Mouse (Mus musculus): ENCODE measurements around the gene Usp15. TPM values are rescaled to one million over a fixed set of nuclear protein-coding genes. Genes with fewer than 3 reads are reported as not detected.

Gene Usp15
- polyA plus RNA-seq, 2 experiments = 42.7 to 73.0 TPM

GRCm38 (mm10) chr10:123183243-123183642 lies 13.6 kb downstream of the Usp15 start:
- Histone ChIP-seq H3K36me3 (ENCODE audit: control insufficient read depth, insufficient read depth, low read length) (peaks cover 17% of the 10 kb centered on the region), H3K4me3 (replicated peaks; ENCODE audit: low read length) (no peak overlapping the region), H3K4me1 (ENCODE audit: control insufficient read depth, insufficient read depth, low read length) (peaks cover 13% of the 10 kb centered on the region; the same call in 1 of the 2 replicates), H3K27me3 (ENCODE audit: control insufficient read depth, insufficient read depth, low read length) (no peaks in the 10 kb centered on the region), H3K9ac (ENCODE audit: low read depth, low read length, severe bottlenecking) (no peak overlapping the region), H3K4me2 (replicated peaks; ENCODE audit: low read depth, low read length, severe bottlenecking) (no peak overlapping the region), H3K27ac (replicated peaks; ENCODE audit: low read depth, low read length) (no peak overlapping the region), H3K9me3 (ENCODE audit: control insufficient read depth, low read length) (no peaks in the 10 kb centered on the region)
- no peak for TF ChIP-seq POLR2A (IDR thresholded peaks at IDR 0.05; ENCODE audit: borderline replicate concordance, extremely low read depth, insufficient read depth, insufficient read length)
- DNase-seq (ENCODE audit: low spot score) (no peak), ATAC-seq (ENCODE audit: low FRiP score, low read depth) (no peak)
- 47% methylated on average over 7 of the region's 7 CpGs for WGBS

- DNase-seq (ENCODE audit: low spot score) = no peak
- no peak for TF ChIP-seq POLR2A (IDR thresholded peaks at IDR 0.05; ENCODE audit: borderline replicate concordance, extremely low read depth, insufficient read depth, insufficient read length)
- Histone ChIP-seq H3K4me3 (replicated peaks; ENCODE audit: low read length) (no peak overlapping the region), H3K4me1 (ENCODE audit: control insufficient read depth, insufficient read depth, low read length) (peaks cover 9% of the 10 kb centered on the region; the same call in 1 of the 2 replicates), H3K27me3 (ENCODE audit: control insufficient read depth, insufficient read depth, low read length) (no peaks in the 10 kb centered on the region), H3K9me3 (ENCODE audit: control insufficient read depth, low read length) (no peaks in the 10 kb centered on the region), H3K9ac (ENCODE audit: low read depth, low read length, severe bottlenecking) (no peak overlapping the region), H3K27ac (replicated peaks; ENCODE audit: low read depth, low read length) (no peak overlapping the region), H3K4me2 (replicated peaks; ENCODE audit: low read depth, low read length, severe bottlenecking) (no peak overlapping the region), H3K36me3 (ENCODE audit: control insufficient read depth, insufficient read depth, low read length) (peaks cover 21% of the 10 kb centered on the region)
- WGBS = 81% methylated on average over 3 of the region's 3 CpGs
- no peak for ATAC-seq (ENCODE audit: low FRiP score, low read depth)
Observed at GRCm38 (mm10) chr10:123182391-123182790, 14.4 kb downstream of the Usp15 start.

GRCm38 (mm10) chr10:123175771-123176170 lies 21.0 kb downstream of the Usp15 start:
- Histone ChIP-seq H3K4me1 (ENCODE audit: control insufficient read depth, insufficient read depth, low read length) (no peaks in the 10 kb centered on the region), H3K27ac (replicated peaks; ENCODE audit: low read depth, low read length) (no peak overlapping the region), H3K9me3 (ENCODE audit: control insufficient read depth, low read length) (no peaks in the 10 kb centered on the region), H3K4me2 (replicated peaks; ENCODE audit: low read depth, low read length, severe bottlenecking) (no peak overlapping the region), H3K9ac (ENCODE audit: low read depth, low read length, severe bottlenecking) (no peak overlapping the region), H3K27me3 (ENCODE audit: control insufficient read depth, insufficient read depth, low read length) (no peaks in the 10 kb centered on the region), H3K36me3 (ENCODE audit: control insufficient read depth, insufficient read depth, low read length) (peaks cover 48% of the 10 kb centered on the region), H3K4me3 (replicated peaks; ENCODE audit: low read length) (no peak overlapping the region)
- no peak for TF ChIP-seq POLR2A (IDR thresholded peaks at IDR 0.05; ENCODE audit: borderline replicate concordance, extremely low read depth, insufficient read depth, insufficient read length)
- no peak for ATAC-seq (ENCODE audit: low FRiP score, low read depth)
- WGBS = 77% methylated on average over 4 of the region's 4 CpGs
- DNase-seq (ENCODE audit: low spot score) = no peak

GRCm38 (mm10) chr10:123170898-123171297 lies 25.9 kb downstream of the Usp15 start:
- no peak for TF ChIP-seq POLR2A (IDR thresholded peaks at IDR 0.05; ENCODE audit: borderline replicate concordance, extremely low read depth, insufficient read depth, insufficient read length)
- 87% methylated on average over 6 of the region's 6 CpGs for WGBS

GRCm38 (mm10) chr10:123165542-123165941 lies 31.3 kb downstream of the Usp15 start:
- TF ChIP-seq POLR2A (IDR thresholded peaks at IDR 0.05; ENCODE audit: borderline replicate concordance, extremely low read depth, insufficient read depth, insufficient read length) = no peak
- no peak for DNase-seq (ENCODE audit: low spot score)
- Histone ChIP-seq H3K4me1 (ENCODE audit: control insufficient read depth, insufficient read depth, low read length) (no peaks in the 10 kb centered on the region), H3K27ac (replicated peaks; ENCODE audit: low read depth, low read length) (no peak overlapping the region), H3K27me3 (ENCODE audit: control insufficient read depth, insufficient read depth, low read length) (no peaks in the 10 kb centered on the region), H3K4me3 (replicated peaks; ENCODE audit: low read length) (no peak overlapping the region), H3K36me3 (ENCODE audit: control insufficient read depth, insufficient read depth, low read length) (peaks cover 41% of the 10 kb centered on the region), H3K9ac (ENCODE audit: low read depth, low read length, severe bottlenecking) (no peak overlapping the region), H3K9me3 (ENCODE audit: control insufficient read depth, low read length) (no peaks in the 10 kb centered on the region), H3K4me2 (replicated peaks; ENCODE audit: low read depth, low read length, severe bottlenecking) (no peak overlapping the region)
- WGBS = 94% methylated on average over 3 of the region's 3 CpGs
- no peak for ATAC-seq (ENCODE audit: low FRiP score, low read depth)

More at GRCm38 (mm10) chr10:123170898-123171297, 25.9 kb downstream of the Usp15 start:
- no peaks in the 10 kb centered on the region for H3K27me3 ChIP-seq (ENCODE audit: control insufficient read depth, insufficient read depth, low read length)
- H3K9me3 ChIP-seq (ENCODE audit: control insufficient read depth, low read length) = no peaks in the 10 kb centered on the region
- ATAC-seq (ENCODE audit: low FRiP score, low read depth) (no peak), DNase-seq (ENCODE audit: low spot score) (no peak)
- H3K27ac ChIP-seq (replicated peaks; ENCODE audit: low read depth, low read length) = no peak overlapping the region
- H3K36me3 ChIP-seq (ENCODE audit: control insufficient read depth, insufficient read depth, low read length) = peaks cover 61% of the 10 kb centered on the region
- no peak overlapping the region for H3K4me2 ChIP-seq (replicated peaks; ENCODE audit: low read depth, low read length, severe bottlenecking)
- no peaks in the 10 kb centered on the region for H3K4me1 ChIP-seq (ENCODE audit: control insufficient read depth, insufficient read depth, low read length)
- H3K4me3 ChIP-seq (replicated peaks; ENCODE audit: low read length) = no peak overlapping the region
- H3K9ac ChIP-seq (ENCODE audit: low read depth, low read length, severe bottlenecking) = no peak overlapping the region

- 73% methylated on average over 6 of the region's 6 CpGs for WGBS
- TF ChIP-seq POLR2A (IDR thresholded peaks at IDR 0.05; ENCODE audit: borderline replicate concordance, extremely low read depth, insufficient read depth, insufficient read length) = no peak
- Histone ChIP-seq H3K4me2 (replicated peaks; ENCODE audit: low read depth, low read length, severe bottlenecking) (no peak overlapping the region), H3K4me1 (ENCODE audit: control insufficient read depth, insufficient read depth, low read length) (no peaks in the 10 kb centered on the region), H3K9ac (ENCODE audit: low read depth, low read length, severe bottlenecking) (no peak overlapping the region), H3K4me3 (replicated peaks; ENCODE audit: low read length) (no peak overlapping the region), H3K27me3 (ENCODE audit: control insufficient read depth, insufficient read depth, low read length) (no peaks in the 10 kb centered on the region), H3K9me3 (ENCODE audit: control insufficient read depth, low read length) (no peaks in the 10 kb centered on the region), H3K27ac (replicated peaks; ENCODE audit: low read depth, low read length) (no peak overlapping the region), H3K36me3 (ENCODE audit: control insufficient read depth, insufficient read depth, low read length) (peaks cover 28% of the 10 kb centered on the region)
- DNase-seq (ENCODE audit: low spot score) (no peak), ATAC-seq (ENCODE audit: low FRiP score, low read depth) (no peak)
Observed at GRCm38 (mm10) chr10:123160508-123160907, 36.3 kb downstream of the Usp15 start.

Measured in limb, embryonic 14.5 days (tissue).